Mouse (Mus musculus): ENCODE measurements at regions not wholly inside any gene's neighbourhood (a gene's known extent, or its start where the extent isn't known, plus 50 kb on each side); places are given as distances from the start of the nearest gene placed in this dataset.
"Not testable (repeated sequence)": the region's sequence is repeated elsewhere in the genome, so short reads cannot be mapped to it uniquely, and the experiment has no call there.

GRCm38 (mm10) chr13:20039590-20039989, 50.8 kb upstream of the Elmo1 start:
- 90% methylated on average over 7 of the region's 7 CpGs for WGBS

GRCm38 (mm10) chr13:20038463-20038862, 51.9 kb upstream of the Elmo1 start:
- no peak overlapping the region for H3K4me3 ChIP-seq
- no peaks in the 10 kb centered on the region for H3K27me3 ChIP-seq (replicated peaks)
- WGBS = 35% methylated on average over 11 of the region's 11 CpGs
- H3K9me3 ChIP-seq = no peaks in the 10 kb centered on the region
- no peak overlapping the region for H3K27ac ChIP-seq
- H3K9ac ChIP-seq = no peak overlapping the region
- H3K4me2 ChIP-seq (replicated peaks) = no peak overlapping the region
- H3K36me3 ChIP-seq = no peaks in the 10 kb centered on the region
- no peaks in the 10 kb centered on the region for H3K4me1 ChIP-seq
- ATAC-seq (ENCODE audit: low FRiP score, low read depth) = no peak

More at GRCm38 (mm10) chr13:20039590-20039989, 50.8 kb upstream of the Elmo1 start:
- Histone ChIP-seq H3K4me2 (replicated peaks) (no peak overlapping the region), H3K4me3 (no peak overlapping the region), H3K36me3 (no peaks in the 10 kb centered on the region), H3K9ac (no peak overlapping the region), H3K4me1 (no peaks in the 10 kb centered on the region), H3K27me3 (replicated peaks) (no peaks in the 10 kb centered on the region), H3K9me3 (no peaks in the 10 kb centered on the region), H3K27ac (no peak overlapping the region)
- no peak for ATAC-seq (ENCODE audit: low FRiP score, low read depth)

GRCm38 (mm10) chr13:20037436-20037835, 53.0 kb upstream of the Elmo1 start:
- Histone ChIP-seq H3K36me3 (no peaks in the 10 kb centered on the region), H3K4me2 (replicated peaks) (no peak overlapping the region), H3K4me3 (no peak overlapping the region), H3K9me3 (no peaks in the 10 kb centered on the region), H3K4me1 (no peaks in the 10 kb centered on the region), H3K27ac (no peak overlapping the region), H3K9ac (no peak overlapping the region), H3K27me3 (replicated peaks) (no peaks in the 10 kb centered on the region)
- WGBS = 91% methylated on average over 7 of the region's 7 CpGs
- ATAC-seq (ENCODE audit: low FRiP score, low read depth) = no peak

GRCm38 (mm10) chr13:20033937-20034735, 56.3 kb upstream of the Elmo1 start:
- Histone ChIP-seq H3K4me1 (no peaks in the 10 kb centered on the region), H3K36me3 (no peaks in the 10 kb centered on the region), H3K9ac (no peak overlapping the region), H3K27me3 (replicated peaks) (no peaks in the 10 kb centered on the region), H3K9me3 (no peaks in the 10 kb centered on the region), H3K4me2 (replicated peaks) (no peak overlapping the region), H3K27ac (no peak overlapping the region), H3K4me3 (no peak overlapping the region)
- 85% methylated on average over 11 of the region's 11 CpGs for WGBS
- ATAC-seq (ENCODE audit: low FRiP score, low read depth) = no peak

- no peaks in the 10 kb centered on the region for H3K4me1 ChIP-seq
- H3K27ac ChIP-seq = no peak overlapping the region
- H3K27me3 ChIP-seq (replicated peaks) = no peaks in the 10 kb centered on the region
- no peaks in the 10 kb centered on the region for H3K36me3 ChIP-seq
- no peak overlapping the region for H3K4me3 ChIP-seq
- H3K9me3 ChIP-seq = no peaks in the 10 kb centered on the region
- no peak overlapping the region for H3K9ac ChIP-seq
- no peak for ATAC-seq (ENCODE audit: low FRiP score, low read depth)
- no peak overlapping the region for H3K4me2 ChIP-seq (replicated peaks)
- WGBS = 91% methylated on average over 5 of the region's 5 CpGs
These were observed 58.7 kb upstream of the Elmo1 start for GRCm38 (mm10) chr13:20031660-20032059.

- Histone ChIP-seq H3K4me3 (no peak overlapping the region), H3K36me3 (no peaks in the 10 kb centered on the region), H3K9me3 (no peaks in the 10 kb centered on the region), H3K27ac (no peak overlapping the region), H3K4me2 (replicated peaks) (no peak overlapping the region), H3K4me1 (no peaks in the 10 kb centered on the region), H3K27me3 (replicated peaks) (no peaks in the 10 kb centered on the region), H3K9ac (no peak overlapping the region)
- WGBS = 66% methylated on average over 5 of the region's 5 CpGs
- ATAC-seq (ENCODE audit: low FRiP score, low read depth) = no peak
These were observed 59.3 kb upstream of the Elmo1 start for GRCm38 (mm10) chr13:20031082-20031481.

GRCm38 (mm10) chr13:20026612-20027011, 63.8 kb upstream of the Elmo1 start:
- no peak for ATAC-seq (ENCODE audit: low FRiP score, low read depth)
- WGBS = 82% methylated on average over 6 of the region's 6 CpGs

GRCm38 (mm10) chr13:20016454-20016853, 73.9 kb upstream of the Elmo1 start:
- not testable (repeated sequence) for H3K4me3 ChIP-seq; H3K27me3 ChIP-seq (replicated peaks); H3K9me3 ChIP-seq; H3K4me2 ChIP-seq (replicated peaks); ATAC-seq (ENCODE audit: low FRiP score, low read depth); H3K4me1 ChIP-seq; H3K9ac ChIP-seq; H3K36me3 ChIP-seq; H3K27ac ChIP-seq
- WGBS = 92% methylated on average over 16 of the region's 16 CpGs

More at GRCm38 (mm10) chr13:20026612-20027011, 63.8 kb upstream of the Elmo1 start:
- no peaks in the 10 kb centered on the region for H3K4me1 ChIP-seq
- no peaks in the 10 kb centered on the region for H3K27me3 ChIP-seq (replicated peaks)
- H3K9ac ChIP-seq = no peak overlapping the region
- H3K9me3 ChIP-seq = no peaks in the 10 kb centered on the region
- H3K4me2 ChIP-seq (replicated peaks) = no peak overlapping the region
- no peak overlapping the region for H3K27ac ChIP-seq
- H3K4me3 ChIP-seq = no peak overlapping the region
- no peaks in the 10 kb centered on the region for H3K36me3 ChIP-seq

GRCm38 (mm10) chr13:20012621-20013020, 77.8 kb upstream of the Elmo1 start:
- H3K4me2 ChIP-seq (replicated peaks) = no peak overlapping the region
- H3K9me3 ChIP-seq = no peaks in the 10 kb centered on the region
- 59% methylated on average over 3 of the region's 3 CpGs for WGBS
- H3K4me1 ChIP-seq = no peaks in the 10 kb centered on the region
- no peak for ATAC-seq (ENCODE audit: low FRiP score, low read depth)
- no peak overlapping the region for H3K27ac ChIP-seq
- H3K27me3 ChIP-seq (replicated peaks) = no peaks in the 10 kb centered on the region
- no peak overlapping the region for H3K9ac ChIP-seq
- no peak overlapping the region for H3K4me3 ChIP-seq
- H3K36me3 ChIP-seq = no peaks in the 10 kb centered on the region

GRCm38 (mm10) chr13:20009164-20009563, 81.2 kb upstream of the Elmo1 start:
- WGBS = 75% methylated on average over 1 of the region's 1 CpGs
- ATAC-seq (ENCODE audit: low FRiP score, low read depth) = no peak
- Histone ChIP-seq H3K36me3 (no peaks in the 10 kb centered on the region), H3K9ac (no peak overlapping the region), H3K4me3 (no peak overlapping the region), H3K27ac (no peak overlapping the region), H3K9me3 (no peaks in the 10 kb centered on the region), H3K4me2 (replicated peaks) (no peak overlapping the region), H3K4me1 (no peaks in the 10 kb centered on the region), H3K27me3 (replicated peaks) (no peaks in the 10 kb centered on the region)

GRCm38 (mm10) chr13:20007561-20007960, 82.8 kb upstream of the Elmo1 start:
- no peaks in the 10 kb centered on the region for H3K9me3 ChIP-seq
- H3K4me1 ChIP-seq = no peaks in the 10 kb centered on the region
- no peak overlapping the region for H3K9ac ChIP-seq
- 92% methylated on average over 2 of the region's 2 CpGs for WGBS
- no peak overlapping the region for H3K4me3 ChIP-seq
- no peak for ATAC-seq (ENCODE audit: low FRiP score, low read depth)
- no peaks in the 10 kb centered on the region for H3K36me3 ChIP-seq
- no peaks in the 10 kb centered on the region for H3K27me3 ChIP-seq (replicated peaks)
- no peak overlapping the region for H3K4me2 ChIP-seq (replicated peaks)
- H3K27ac ChIP-seq = no peak overlapping the region

GRCm38 (mm10) chr13:19997606-19998005, 92.8 kb upstream of the Elmo1 start:
- Histone ChIP-seq H3K27me3 (replicated peaks) (no peaks in the 10 kb centered on the region), H3K4me1 (no peaks in the 10 kb centered on the region), H3K4me2 (replicated peaks) (no peak overlapping the region), H3K9me3 (peaks cover 8% of the 10 kb centered on the region; the same call in 1 of the 2 replicates), H3K27ac (no peak overlapping the region), H3K36me3 (no peaks in the 10 kb centered on the region), H3K4me3 (no peak overlapping the region), H3K9ac (no peak overlapping the region)
- WGBS = 82% methylated on average over 2 of the region's 2 CpGs
- ATAC-seq (ENCODE audit: low FRiP score, low read depth) = no peak

- Histone ChIP-seq H3K9ac (no peak overlapping the region), H3K36me3 (no peaks in the 10 kb centered on the region), H3K4me2 (replicated peaks) (no peak overlapping the region), H3K9me3 (no peaks in the 10 kb centered on the region), H3K27ac (no peak overlapping the region), H3K4me1 (no peaks in the 10 kb centered on the region), H3K27me3 (replicated peaks) (no peaks in the 10 kb centered on the region), H3K4me3 (no peak overlapping the region)
- ATAC-seq (ENCODE audit: low FRiP score, low read depth) = no peak
These were observed 114.8 kb upstream of the Elmo1 start for GRCm38 (mm10) chr13:19975621-19976020.
